Mouse (Mus musculus): ENCODE data around the gene Uspl1. TPM values are rescaled to one million over a fixed set of nuclear protein-coding genes. Genes with fewer than 3 reads are reported as not detected.

The Uspl1 gene
- polyA plus RNA-seq, 1 experiment from 2014 or later = 57.5 TPM

DNA sequence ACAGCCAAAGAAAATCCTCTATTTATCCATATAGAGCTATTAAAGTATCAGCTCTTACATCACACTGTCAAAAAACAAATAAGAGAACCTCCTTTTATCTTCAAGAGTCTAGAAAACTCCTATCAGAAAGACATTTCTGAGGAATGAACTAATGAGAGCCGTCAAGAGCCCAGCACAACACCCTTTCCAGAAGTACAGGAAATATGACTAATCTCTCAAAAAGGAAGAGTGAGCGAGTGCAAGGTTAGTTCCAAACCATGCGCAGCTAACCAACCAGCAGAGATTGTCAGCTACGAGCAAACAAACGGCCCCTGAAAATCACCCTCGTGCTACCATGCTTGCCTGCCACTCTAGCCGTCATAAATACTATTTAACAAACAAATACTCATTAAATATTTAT, 21.3 kb upstream of the Uspl1 start:
- ATAC-seq (no peak), DNase-seq (ENCODE audit: low spot score) (no peak)
- Histone ChIP-seq H3K27ac (ENCODE audit: low read depth, low read length) (no peak overlapping the region), H3K27me3 (replicated peaks; ENCODE audit: control insufficient read depth, insufficient read depth, low read length) (no peaks in the 10 kb centered on the region), H3K9ac (ENCODE audit: low read length) (no peak overlapping the region), H3K4me2 (ENCODE audit: low read length) (no peak overlapping the region), H3K4me1 (ENCODE audit: control insufficient read depth, insufficient read depth, low read length) (no peaks in the 10 kb centered on the region), H3K4me3 (ENCODE audit: low read depth, low read length) (no peak overlapping the region), H3K36me3 (ENCODE audit: control insufficient read depth, insufficient read depth, low read length) (no peaks in the 10 kb centered on the region), H3K9me3 (replicated peaks; ENCODE audit: control insufficient read depth, low read length) (no peaks in the 10 kb centered on the region)
- 80% methylated on average over 7 of the region's 7 CpGs for WGBS

- Histone ChIP-seq H3K27me3 (replicated peaks; ENCODE audit: control insufficient read depth, insufficient read depth, low read length) (no peaks in the 10 kb centered on the region), H3K4me3 (ENCODE audit: low read depth, low read length) (no peak overlapping the region), H3K9me3 (replicated peaks; ENCODE audit: control insufficient read depth, low read length) (no peaks in the 10 kb centered on the region), H3K4me2 (ENCODE audit: low read length) (no peak overlapping the region), H3K36me3 (ENCODE audit: control insufficient read depth, insufficient read depth, low read length) (no peaks in the 10 kb centered on the region), H3K27ac (ENCODE audit: low read depth, low read length) (no peak overlapping the region), H3K4me1 (ENCODE audit: control insufficient read depth, insufficient read depth, low read length) (no peaks in the 10 kb centered on the region), H3K9ac (ENCODE audit: low read length) (no peak overlapping the region)
- WGBS = 75% methylated on average over 7 of the region's 7 CpGs
- no peak for DNase-seq (ENCODE audit: low spot score)
- no peak for ATAC-seq
Observed at GRCm38 (mm10) chr5:149164881-149165280, 19.3 kb upstream of the Uspl1 start.

DNA sequence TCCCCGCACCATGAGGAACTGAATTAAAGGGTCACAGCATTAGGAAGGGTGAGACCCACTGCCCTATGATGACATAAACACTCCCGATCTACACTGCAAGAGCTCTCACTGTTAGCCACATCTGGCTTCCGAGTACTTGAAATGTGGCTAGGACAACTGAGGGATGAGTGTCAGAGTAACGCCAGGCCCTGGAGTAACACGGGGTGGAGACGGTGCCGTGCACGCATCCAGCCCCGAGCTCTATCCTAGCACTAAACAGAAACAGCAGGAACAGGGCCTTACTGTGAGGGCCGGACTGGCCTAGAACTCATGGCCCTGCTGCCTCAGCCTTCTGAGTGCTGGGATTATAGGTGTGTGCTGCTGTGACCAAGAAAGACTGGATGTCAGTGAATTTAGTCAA, 18.1 kb upstream of the Uspl1 start:
- Histone ChIP-seq H3K4me3 (ENCODE audit: low read depth, low read length) (no peak overlapping the region), H3K4me2 (ENCODE audit: low read length) (no peak overlapping the region), H3K9me3 (replicated peaks; ENCODE audit: control insufficient read depth, low read length) (no peaks in the 10 kb centered on the region), H3K27me3 (replicated peaks; ENCODE audit: control insufficient read depth, insufficient read depth, low read length) (no peaks in the 10 kb centered on the region), H3K4me1 (ENCODE audit: control insufficient read depth, insufficient read depth, low read length) (no peaks in the 10 kb centered on the region), H3K27ac (ENCODE audit: low read depth, low read length) (no peak overlapping the region), H3K9ac (ENCODE audit: low read length) (no peak overlapping the region), H3K36me3 (ENCODE audit: control insufficient read depth, insufficient read depth, low read length) (no peaks in the 10 kb centered on the region)
- no peak for ATAC-seq
- DNase-seq (ENCODE audit: low spot score) = no peak
- 94% methylated on average over 10 of the region's 10 CpGs for WGBS

DNA sequence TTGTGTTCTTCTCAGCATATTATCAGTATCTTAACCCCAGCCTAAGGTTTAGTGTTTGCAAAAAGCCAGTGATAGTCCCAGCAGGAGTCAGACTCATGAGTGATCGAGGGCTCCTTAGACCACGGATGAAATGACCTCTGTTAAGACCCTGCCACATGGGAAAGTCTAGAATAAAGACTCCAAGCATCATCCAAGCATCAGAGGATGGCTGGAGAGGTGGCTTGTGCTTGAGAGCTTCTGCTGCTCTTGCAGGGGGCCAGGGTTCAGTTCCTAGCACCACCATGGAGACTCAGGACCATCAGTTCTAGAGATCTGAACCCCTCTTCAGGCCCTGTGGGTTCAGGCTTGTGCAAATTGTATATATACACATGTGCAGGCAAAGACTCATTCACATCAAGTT, 16.1 kb upstream of the Uspl1 start:
- Histone ChIP-seq H3K27ac (ENCODE audit: low read depth, low read length) (no peak overlapping the region), H3K4me1 (ENCODE audit: control insufficient read depth, insufficient read depth, low read length) (no peaks in the 10 kb centered on the region), H3K27me3 (replicated peaks; ENCODE audit: control insufficient read depth, insufficient read depth, low read length) (no peaks in the 10 kb centered on the region), H3K4me2 (ENCODE audit: low read length) (no peak overlapping the region), H3K9ac (ENCODE audit: low read length) (no peak overlapping the region), H3K9me3 (replicated peaks; ENCODE audit: control insufficient read depth, low read length) (no peaks in the 10 kb centered on the region), H3K4me3 (ENCODE audit: low read depth, low read length) (no peak overlapping the region), H3K36me3 (ENCODE audit: control insufficient read depth, insufficient read depth, low read length) (no peaks in the 10 kb centered on the region)
- DNase-seq (ENCODE audit: low spot score) (no peak), ATAC-seq (no peak)
- 83% methylated on average over 2 of the region's 2 CpGs for WGBS

DNA sequence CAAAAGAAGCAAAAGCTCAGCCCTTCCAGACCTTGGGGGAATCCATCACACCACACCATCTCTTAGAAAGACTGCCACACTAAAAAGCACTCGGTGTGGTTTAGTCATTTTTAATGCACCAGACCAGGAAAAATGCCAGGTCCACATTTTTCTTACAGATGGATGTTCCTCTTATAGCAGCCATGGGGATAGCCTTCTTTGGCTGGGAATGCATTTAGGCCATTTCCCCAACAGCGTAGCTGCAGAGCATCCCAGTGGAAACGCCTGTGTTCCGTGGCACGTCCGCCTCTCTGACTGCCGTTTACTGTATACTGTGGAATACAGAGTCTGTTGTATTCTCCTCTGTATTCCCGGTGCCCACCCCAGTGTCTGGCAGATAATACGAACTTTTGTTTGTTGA, 15.3 kb upstream of the Uspl1 start:
- Histone ChIP-seq H3K4me2 (ENCODE audit: low read length) (no peak overlapping the region), H3K27ac (ENCODE audit: low read depth, low read length) (no peak overlapping the region), H3K27me3 (replicated peaks; ENCODE audit: control insufficient read depth, insufficient read depth, low read length) (no peaks in the 10 kb centered on the region), H3K9ac (ENCODE audit: low read length) (no peak overlapping the region), H3K36me3 (ENCODE audit: control insufficient read depth, insufficient read depth, low read length) (no peaks in the 10 kb centered on the region), H3K4me1 (ENCODE audit: control insufficient read depth, insufficient read depth, low read length) (no peaks in the 10 kb centered on the region), H3K4me3 (ENCODE audit: low read depth, low read length) (no peak overlapping the region), H3K9me3 (replicated peaks; ENCODE audit: control insufficient read depth, low read length) (no peaks in the 10 kb centered on the region)
- ATAC-seq (no peak), DNase-seq (ENCODE audit: low spot score) (no peak)
- WGBS = 85% methylated on average over 9 of the region's 9 CpGs

DNA sequence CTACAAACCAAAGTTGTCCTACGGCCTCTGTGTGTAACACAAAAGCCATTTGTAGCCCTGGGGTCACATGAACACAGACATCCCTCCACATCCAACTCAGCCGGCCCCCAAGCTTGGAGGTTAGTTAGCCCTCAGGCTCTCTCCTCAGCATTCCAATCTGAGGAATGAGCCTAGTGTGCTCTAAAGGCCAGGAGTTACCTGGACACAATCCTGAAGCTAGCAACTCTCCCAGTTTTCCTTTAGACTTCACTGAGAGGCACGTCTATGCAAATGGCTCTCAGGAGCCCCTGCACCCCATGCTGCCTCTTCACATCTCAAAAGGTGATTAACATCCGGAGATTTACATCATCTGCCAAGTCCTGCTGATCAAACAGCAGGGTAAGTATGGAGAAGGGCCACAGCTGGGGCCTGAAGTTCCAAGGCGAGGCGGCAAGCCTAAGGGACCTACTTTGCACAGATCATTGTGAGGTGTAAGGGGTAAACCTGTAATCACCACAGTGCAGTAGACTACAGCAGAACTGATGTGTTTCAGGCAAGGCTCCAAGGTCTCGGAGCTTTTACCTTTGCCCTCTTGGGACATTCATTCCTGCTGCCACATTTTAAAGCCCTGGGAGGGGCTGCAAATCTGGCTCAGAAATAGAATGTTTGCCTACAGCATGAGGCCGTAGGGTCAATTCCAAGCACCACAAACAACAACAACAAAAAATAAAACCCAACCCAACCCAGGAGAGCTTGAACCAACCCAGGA, 13.1 kb upstream of the Uspl1 start:
- no peak overlapping the region for H3K9ac ChIP-seq (ENCODE audit: low read length)
- ATAC-seq (no peak), DNase-seq (ENCODE audit: low spot score) (no peak)
- no peaks in the 10 kb centered on the region for H3K27me3 ChIP-seq (replicated peaks; ENCODE audit: control insufficient read depth, insufficient read depth, low read length)
- H3K9me3 ChIP-seq (replicated peaks; ENCODE audit: control insufficient read depth, low read length) = no peaks in the 10 kb centered on the region
- no peak overlapping the region for H3K27ac ChIP-seq (ENCODE audit: low read depth, low read length)
- H3K36me3 ChIP-seq (ENCODE audit: control insufficient read depth, insufficient read depth, low read length) = no peaks in the 10 kb centered on the region
- H3K4me3 ChIP-seq (ENCODE audit: low read depth, low read length) = no peak overlapping the region
- H3K4me2 ChIP-seq (ENCODE audit: low read length) = no peak overlapping the region
- WGBS = 52% methylated on average over 8 of the region's 8 CpGs
- no peaks in the 10 kb centered on the region for H3K4me1 ChIP-seq (ENCODE audit: control insufficient read depth, insufficient read depth, low read length)

DNA sequence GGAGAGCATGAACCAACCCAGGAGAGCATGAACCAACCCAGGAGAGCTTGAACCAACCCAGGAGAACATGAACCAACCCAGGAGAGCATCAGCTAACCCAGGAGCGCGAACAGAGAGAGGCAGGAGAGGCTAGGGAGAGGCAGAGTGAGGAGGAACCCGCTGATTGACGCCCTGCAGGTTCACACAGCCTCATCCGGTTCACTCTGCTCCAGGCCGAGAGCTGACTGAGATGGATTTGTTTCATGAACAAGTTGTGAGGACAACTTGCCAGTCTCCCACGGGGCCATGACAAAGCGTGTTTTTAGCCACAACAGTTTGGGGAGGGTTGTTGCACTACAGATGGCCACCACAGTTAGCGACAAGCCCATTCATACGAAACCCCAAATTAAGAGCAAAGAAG, 11.9 kb upstream of the Uspl1 start:
- no peak for ATAC-seq
- Histone ChIP-seq H3K27ac (ENCODE audit: low read depth, low read length) (no peak overlapping the region), H3K4me2 (ENCODE audit: low read length) (no peak overlapping the region), H3K4me3 (ENCODE audit: low read depth, low read length) (no peak overlapping the region), H3K4me1 (ENCODE audit: control insufficient read depth, insufficient read depth, low read length) (no peaks in the 10 kb centered on the region), H3K27me3 (replicated peaks; ENCODE audit: control insufficient read depth, insufficient read depth, low read length) (no peaks in the 10 kb centered on the region), H3K9ac (ENCODE audit: low read length) (no peak overlapping the region), H3K9me3 (replicated peaks; ENCODE audit: control insufficient read depth, low read length) (no peaks in the 10 kb centered on the region), H3K36me3 (ENCODE audit: control insufficient read depth, insufficient read depth, low read length) (no peaks in the 10 kb centered on the region)
- no peak for DNase-seq (ENCODE audit: low spot score)
- WGBS = 73% methylated on average over 10 of the region's 10 CpGs

GRCm38 (mm10) chr5:149174527-149174926, 9.6 kb upstream of the Uspl1 start:
- Histone ChIP-seq H3K4me1 (ENCODE audit: control insufficient read depth, insufficient read depth, low read length) (no peaks in the 10 kb centered on the region), H3K4me2 (ENCODE audit: low read length) (no peak overlapping the region), H3K27me3 (replicated peaks; ENCODE audit: control insufficient read depth, insufficient read depth, low read length) (no peaks in the 10 kb centered on the region), H3K4me3 (ENCODE audit: low read depth, low read length) (no peak overlapping the region), H3K36me3 (ENCODE audit: control insufficient read depth, insufficient read depth, low read length) (no peaks in the 10 kb centered on the region), H3K9me3 (replicated peaks; ENCODE audit: control insufficient read depth, low read length) (no peaks in the 10 kb centered on the region), H3K9ac (ENCODE audit: low read length) (no peak overlapping the region), H3K27ac (ENCODE audit: low read depth, low read length) (no peak overlapping the region)
- 88% methylated on average over 7 of the region's 7 CpGs for whole genome bisulfite sequencing
- DNase-seq (ENCODE audit: low spot score) = no peak
- ATAC-seq = no peak

DNA sequence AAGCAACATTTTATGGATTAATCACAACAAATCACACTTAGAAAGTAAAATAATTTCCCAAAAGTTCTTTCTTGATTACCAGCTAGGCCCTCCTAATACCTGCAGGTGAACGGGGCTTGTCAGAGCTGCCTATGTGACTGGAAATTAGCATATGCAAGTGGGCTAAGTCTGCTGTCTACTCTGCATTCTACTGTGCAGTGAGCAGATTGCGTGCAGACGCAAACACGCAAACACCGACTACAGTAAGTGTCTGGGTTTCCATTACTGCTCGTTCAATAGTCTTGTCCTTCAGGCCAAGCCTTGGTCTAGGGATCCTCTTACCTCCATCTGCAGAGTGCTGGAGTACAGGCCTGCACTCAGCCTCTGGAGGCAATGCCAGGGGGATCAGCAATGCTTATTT, 8.4 kb upstream of the Uspl1 start:
- Histone ChIP-seq H3K4me2 (ENCODE audit: low read length) (no peak overlapping the region), H3K4me1 (ENCODE audit: control insufficient read depth, insufficient read depth, low read length) (no peaks in the 10 kb centered on the region), H3K27ac (ENCODE audit: low read depth, low read length) (no peak overlapping the region), H3K9ac (ENCODE audit: low read length) (no peak overlapping the region), H3K4me3 (ENCODE audit: low read depth, low read length) (no peak overlapping the region), H3K9me3 (replicated peaks; ENCODE audit: control insufficient read depth, low read length) (no peaks in the 10 kb centered on the region), H3K36me3 (ENCODE audit: control insufficient read depth, insufficient read depth, low read length) (no peaks in the 10 kb centered on the region), H3K27me3 (replicated peaks; ENCODE audit: control insufficient read depth, insufficient read depth, low read length) (no peaks in the 10 kb centered on the region)
- WGBS = 77% methylated on average over 6 of the region's 6 CpGs
- no peak for DNase-seq (ENCODE audit: low spot score)
- ATAC-seq = no peak
